Mouse (Mus musculus): ENCODE results near the gene Tmem150a. TPM values are rescaled to one million over a fixed set of nuclear protein-coding genes. Genes with fewer than 3 reads are reported as not detected.

The Tmem150a gene
- total RNA-seq, 2 experiments from 2014 or later = 9.1 to 12.5 TPM

DNA sequence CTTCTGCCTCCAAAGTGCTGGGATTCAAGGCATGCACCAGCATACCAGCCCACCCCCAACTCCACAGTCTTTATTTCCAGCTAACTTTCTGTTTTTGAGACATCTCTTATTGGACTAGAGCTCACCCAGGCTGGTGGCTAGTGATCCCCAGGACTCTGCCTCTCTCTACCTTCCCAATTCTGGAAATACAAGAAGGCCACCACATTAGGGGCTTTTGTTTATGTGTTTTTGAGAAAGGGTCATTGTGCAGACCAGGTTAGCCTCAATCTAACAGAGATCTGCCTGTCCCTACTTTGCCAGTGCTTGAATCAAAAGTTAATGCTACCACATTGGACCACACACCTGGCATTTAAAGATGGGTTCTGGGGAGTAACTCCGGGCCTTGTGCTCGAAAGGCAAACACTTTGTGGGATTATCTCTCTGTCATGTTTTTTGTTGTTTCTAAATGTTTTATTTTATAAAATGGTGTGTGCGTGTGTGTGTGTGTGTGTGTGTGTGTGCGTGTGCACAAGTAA, 12.3 kb downstream of the Tmem150a start:
- intact Hi-C loops (cut with DNase I; ENCODE audit: low total_unique reads) = no loop called here
- no peak for DNase-seq

DNA sequence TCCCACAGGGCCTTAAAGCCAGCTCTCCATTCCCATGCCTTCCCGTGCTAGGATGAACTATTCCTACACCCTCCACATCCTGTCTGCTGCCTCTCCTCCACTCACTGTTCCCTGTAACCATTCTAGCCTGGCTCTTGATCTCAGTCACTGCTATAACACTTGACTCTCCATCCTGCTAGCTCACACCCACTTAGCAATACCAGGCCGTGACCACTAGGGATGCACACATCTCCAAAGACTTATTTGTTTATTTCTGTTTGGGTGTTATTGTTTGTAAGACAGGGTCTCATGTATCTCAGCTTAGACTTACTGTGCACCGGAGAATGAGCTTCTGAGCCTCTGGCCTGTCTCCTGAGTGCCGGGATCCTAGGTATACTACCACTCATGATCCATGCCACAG, 14.3 kb downstream of the Tmem150a start:
- no peak for DNase-seq
- intact Hi-C loops (cut with DNase I; ENCODE audit: low total_unique reads) = no loop called here

DNA sequence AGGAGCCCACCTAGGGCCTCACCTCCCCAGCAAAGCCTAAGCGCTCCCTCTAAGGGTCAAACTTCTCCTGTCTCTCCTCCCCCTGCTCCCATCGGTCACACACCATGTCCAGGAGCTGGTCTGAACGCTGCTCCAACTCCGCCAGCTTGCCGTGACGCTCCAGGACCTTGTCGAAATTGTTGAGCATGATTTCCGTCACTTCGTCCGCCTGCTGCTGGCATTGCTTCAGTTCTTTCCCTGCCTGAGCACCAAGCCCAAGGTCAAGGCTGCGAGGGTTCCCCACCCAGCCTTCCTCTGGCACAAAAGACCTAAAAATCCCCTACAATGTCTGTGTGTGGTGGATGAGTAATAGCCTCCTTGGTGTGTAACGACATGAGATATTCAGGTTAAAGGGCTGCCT, 14.8 kb downstream of the Tmem150a start:
- intact Hi-C loops (cut with DNase I; ENCODE audit: low total_unique reads) = no loop called here
- DNase-seq = no peak

DNA sequence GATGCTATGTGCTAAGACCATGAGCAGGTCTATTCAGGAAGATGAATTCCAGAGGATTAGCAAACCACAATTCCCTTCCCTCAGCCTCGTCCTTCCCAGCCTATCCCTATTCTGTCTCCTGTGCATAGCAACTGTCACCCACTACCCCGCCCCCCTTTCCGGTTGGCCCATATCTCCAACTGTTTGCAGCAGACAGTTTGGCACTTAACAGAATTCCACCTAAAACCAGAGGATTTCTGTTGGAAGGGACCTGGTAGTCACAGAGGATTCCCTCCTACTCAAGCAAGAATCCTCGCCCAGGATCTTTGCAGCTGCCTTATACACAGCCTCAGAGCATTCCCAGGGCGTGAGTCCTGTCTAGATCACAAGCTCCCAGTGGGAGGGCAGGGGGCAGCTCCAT, 15.9 kb downstream of the Tmem150a start:
- peak; percentile 28 for DNase-seq
- intact Hi-C loops (cut with DNase I; ENCODE audit: low total_unique reads) = no loop called here

DNA sequence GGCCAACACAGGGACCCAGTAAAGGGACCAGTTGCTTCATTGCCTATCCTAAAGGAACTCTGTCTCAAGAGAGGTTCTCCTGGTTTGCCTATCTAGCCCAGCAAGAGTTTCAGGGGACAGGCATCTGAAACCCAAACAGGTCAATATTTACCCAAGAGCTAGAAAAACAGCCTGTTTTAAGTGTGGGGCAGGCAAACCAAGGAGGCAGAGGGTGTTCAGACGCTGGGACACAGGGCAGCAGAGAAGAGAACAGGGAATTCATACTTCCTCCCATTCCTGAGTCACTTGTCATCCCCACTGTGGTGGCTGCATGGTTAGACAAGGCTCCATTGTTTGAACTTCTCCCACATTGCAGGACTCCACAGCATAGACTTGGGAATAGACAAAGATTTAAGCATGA, 16.3 kb downstream of the Tmem150a start:
- intact Hi-C loops (cut with DNase I; ENCODE audit: low total_unique reads) = no loop called here
- DNase-seq = no peak

DNA sequence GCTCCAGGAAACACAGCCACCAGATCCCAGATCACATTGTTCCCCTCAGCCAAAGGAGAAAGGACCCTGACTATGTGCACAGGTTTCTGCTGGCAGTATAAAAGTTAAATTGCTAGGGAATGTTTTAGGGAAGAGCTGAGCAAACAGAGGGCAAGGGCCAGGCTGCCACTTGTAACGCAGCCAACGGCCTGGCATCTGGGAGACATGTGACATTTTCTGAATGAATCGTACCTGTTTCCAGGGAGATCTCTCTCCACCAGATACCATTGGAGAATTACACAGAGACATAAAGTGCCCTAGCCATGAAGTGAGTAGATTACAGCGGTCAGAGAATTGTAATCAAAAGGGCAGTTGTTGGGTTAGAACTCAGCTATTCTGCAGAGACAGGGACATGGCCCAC, 17.9 kb downstream of the Tmem150a start:
- intact Hi-C loops (cut with DNase I; ENCODE audit: low total_unique reads) = no loop called here
- DNase-seq = no peak

DNA sequence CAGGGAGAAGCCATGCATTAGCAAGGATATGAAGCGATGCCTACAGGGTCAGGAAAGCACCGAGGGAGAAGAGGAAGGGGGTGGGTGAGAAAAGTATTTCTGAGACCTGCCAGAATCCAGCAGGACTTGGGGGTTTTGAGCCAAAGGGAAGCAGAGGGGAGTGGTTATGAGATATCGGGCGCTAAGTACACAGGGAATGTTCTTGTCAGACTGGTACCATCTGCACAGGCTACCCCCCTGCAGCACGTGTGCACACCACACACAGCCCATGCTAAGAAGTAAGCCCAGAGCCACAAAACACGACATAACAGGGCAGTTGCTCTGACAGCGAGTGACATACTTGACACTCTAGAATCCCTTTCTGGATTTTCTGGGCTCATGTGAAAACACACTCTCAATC, 19.0 kb downstream of the Tmem150a start:
- DNase-seq = no peak
- intact Hi-C loops (cut with DNase I; ENCODE audit: low total_unique reads) = no loop called here

DNA sequence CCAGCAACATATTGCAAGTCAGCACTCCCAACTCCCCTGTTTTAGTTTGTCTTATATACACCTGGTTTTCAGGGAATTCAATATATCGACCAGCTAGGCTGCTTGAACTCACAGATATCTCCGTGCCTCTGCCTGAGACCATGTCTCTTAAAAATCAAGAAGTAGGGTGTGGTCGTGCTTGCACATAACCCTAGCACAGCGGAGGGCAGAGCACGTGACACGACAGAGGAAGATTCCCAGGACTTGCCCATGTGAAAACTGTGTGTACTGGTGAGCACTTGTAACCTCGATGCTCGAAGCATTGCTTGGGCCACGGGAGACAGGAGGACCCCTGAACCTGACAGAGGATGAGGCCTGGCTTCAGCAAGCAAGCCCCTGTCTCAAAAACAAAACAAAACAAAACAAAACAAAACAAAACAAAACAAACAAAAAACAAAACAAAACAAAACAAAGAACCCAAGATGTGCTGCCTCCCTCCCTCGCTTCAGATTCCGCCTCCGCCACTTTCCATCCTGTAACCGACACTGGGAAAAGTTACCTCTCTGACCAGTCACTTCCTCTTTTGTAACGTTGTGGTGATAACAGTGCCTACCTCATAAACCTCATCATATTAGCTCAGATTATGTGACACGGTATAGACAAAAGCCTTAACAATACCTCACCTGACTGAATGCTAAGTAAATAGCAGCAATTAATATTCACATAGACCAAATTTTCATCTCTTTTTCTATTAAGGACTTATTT, 19.7 kb downstream of the Tmem150a start:
- intact Hi-C loops (cut with DNase I; ENCODE audit: low total_unique reads) = no loop called here
- no peak for DNase-seq

DNA sequence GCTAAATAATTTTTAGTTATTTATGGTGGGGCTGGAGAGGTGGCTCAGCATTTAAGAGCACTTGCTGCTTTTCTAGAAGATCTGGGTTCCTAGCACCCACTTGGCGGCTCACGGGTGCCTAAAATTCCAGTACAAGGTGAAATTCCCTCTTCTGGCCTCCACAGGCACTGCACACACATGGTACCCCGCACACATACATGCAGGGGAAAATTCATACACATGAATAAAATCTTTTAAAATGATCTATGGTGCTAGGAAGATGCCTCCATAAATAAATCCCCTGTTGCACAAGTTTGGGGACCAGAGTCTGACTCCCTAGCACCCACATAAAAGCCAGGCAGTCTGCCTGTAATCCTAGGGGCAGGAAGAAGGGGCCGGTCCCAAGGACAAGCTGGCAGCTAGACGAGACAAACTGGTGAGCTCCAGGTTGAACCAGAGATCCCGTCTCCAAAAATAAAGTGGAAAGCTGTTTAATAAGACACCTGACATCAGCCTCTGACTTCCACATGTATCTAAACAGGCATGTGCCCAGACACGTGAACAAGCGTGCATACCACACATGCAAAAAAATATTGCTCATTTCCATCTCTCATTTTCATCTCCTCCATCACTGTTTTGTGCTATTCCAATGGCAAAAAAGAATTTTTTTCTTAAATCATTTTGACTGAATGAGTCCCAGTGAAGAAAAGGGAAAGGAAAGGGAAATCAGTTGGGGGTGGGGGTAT, 23.4 kb downstream of the Tmem150a start:
- DNase-seq = no peak
- intact Hi-C loops (cut with DNase I; ENCODE audit: low total_unique reads) = no loop called here

DNA sequence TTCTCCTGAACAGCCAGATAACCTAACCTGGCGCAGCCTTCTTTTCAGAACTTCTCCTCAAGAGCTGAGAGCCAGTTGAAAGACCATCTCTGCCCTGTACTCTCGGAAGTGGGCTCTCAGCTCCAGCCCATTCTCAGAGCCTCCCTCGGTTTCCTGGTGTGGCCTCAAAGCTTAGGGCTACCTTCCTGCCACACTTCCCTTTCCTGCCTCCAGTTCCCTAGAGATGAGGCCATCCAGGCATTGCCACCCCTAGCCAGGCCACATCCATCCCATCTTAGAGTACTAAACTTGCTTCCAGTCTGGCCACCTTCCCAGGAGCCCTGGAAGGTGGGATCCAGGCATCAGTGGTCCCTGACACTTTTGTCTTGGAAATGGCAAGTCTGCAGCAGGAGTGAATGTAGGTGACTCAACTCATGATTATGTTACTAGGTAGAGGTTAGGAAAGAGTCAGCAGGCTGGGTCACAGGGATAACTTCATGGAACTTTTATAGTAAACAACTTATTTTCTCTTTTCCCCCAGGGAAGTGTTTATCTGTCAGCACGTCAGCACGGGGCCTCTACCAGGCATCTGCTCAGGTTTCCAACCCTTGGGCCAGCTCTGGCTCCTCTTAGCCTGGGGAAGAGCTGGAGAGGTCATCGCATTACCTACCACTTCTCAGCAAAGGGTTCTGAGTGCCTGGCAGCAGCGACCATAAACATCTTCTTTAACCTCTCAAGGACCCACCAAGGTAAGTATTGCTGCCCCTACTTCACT, 24.3 kb downstream of the Tmem150a start:
- DNase-seq = peak; percentile 23
- intact Hi-C loops (cut with DNase I; ENCODE audit: low total_unique reads) = no loop called here

DNA sequence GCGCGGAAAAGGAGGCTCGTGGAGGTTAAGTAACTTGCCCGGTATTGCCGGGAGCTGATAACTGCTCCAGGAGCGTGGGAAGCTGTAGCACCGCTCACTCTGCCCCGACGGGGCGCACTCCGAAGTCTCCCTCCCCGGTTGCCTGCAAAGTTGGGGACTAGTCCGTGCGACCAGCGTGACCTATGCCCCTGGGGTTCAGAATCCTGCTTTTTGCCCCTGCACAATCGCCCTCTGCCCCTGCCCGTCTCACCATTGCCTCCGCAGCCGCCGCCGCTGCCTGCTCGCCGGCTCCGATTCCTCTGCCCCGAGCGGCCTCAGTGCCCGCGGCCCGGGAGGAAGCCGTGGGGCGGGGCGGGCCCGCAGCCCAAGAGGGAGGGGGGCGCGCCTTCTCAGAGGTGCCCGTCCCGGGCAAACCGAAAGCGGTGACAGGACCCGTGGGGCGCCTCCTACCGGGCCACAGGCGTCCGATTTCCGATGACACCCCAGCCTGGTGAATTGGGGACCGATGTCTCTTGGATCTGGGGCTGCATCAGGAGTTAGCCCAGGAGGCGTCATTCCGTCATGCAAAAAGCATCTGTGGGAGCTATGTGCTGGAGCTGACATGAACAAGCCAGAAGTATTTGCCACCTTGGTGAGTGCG, 25.0 kb downstream of the Tmem150a start, which contains the start of gene Vamp5:
Gene Vamp5 (minus strand): TSS at position 338 of the 640 bp plus-strand sequence.
- peak; percentile 86 for DNase-seq
- intact Hi-C loops (cut with DNase I; ENCODE audit: low total_unique reads) = no loop called here

DNA sequence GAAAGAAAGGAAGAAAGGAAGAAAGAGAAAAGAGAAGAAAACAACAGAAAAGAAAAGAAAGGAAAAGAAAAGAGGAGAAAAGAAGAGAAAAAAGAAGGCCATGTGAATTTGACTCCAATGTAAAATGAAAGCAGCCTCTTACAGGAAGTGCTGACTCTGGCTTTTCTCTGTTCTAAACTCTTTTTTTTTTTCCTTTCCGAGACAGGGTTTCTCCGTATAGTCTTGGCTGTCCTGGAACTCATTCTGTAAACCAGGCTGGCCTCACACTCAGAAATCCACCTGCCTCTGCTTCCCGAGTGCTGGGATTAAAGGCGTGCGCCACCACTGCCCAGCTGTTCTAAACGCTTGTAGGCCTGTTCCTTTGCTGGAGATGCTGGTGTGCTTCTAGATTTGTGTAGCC, 27.2 kb downstream of the Tmem150a start:
- intact Hi-C loops (cut with DNase I; ENCODE audit: low total_unique reads) = no loop called here
- no peak for DNase-seq

DNA sequence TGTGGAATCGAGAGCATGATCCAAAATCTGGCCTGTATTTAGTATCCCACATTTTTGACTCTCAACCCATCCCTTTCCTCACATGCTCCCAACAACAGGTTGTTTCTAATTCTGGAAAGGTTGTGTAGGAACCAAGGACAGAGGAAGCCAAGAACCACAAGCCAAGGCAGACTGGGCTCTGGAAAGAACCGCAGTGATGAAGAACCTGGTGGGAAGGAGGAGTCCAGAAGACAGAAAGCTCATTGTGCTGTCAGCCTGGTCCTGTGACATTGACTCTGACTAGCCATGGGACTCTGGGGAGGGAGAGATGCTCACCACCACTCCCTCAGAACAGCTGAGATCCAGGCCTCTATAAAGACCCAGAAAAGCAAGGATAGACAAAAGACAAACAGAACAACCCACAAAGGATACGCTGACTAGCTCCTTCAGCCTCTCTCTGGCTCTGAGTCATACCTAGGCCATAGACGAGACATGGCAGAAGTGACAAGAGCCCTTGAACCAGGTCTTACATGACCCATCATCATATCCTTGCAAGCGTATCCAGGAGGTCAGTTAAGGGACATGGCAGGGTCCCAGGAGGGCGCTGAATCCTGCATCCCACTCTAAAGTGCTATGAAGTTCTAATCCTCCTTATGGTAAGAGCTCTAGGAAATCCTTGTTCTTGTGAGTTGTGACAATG, 28.0 kb downstream of the Tmem150a start:
- intact Hi-C loops (cut with DNase I; ENCODE audit: low total_unique reads) = no loop called here
- no peak for DNase-seq

DNA sequence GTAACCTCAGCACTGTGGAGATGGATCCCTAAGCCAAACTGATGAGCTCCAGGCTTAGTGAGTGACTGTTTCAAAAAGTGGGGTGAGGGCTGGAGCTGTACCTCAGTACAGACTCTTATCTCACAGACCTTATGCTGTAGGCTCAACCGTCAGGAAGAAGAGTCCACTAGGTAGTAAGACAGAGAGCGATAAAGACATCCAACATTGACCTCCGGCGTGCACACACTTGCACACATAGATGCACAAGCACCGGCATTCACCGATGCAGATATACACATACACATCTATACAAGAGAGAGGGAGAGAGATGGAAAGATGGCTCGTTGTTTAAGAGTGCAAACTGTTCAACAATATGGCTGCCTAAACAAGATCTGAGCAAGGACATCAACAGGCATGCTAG, 28.7 kb downstream of the Tmem150a start:
- intact Hi-C loops (cut with DNase I; ENCODE audit: low total_unique reads) = no loop called here
- no peak for DNase-seq

DNA sequence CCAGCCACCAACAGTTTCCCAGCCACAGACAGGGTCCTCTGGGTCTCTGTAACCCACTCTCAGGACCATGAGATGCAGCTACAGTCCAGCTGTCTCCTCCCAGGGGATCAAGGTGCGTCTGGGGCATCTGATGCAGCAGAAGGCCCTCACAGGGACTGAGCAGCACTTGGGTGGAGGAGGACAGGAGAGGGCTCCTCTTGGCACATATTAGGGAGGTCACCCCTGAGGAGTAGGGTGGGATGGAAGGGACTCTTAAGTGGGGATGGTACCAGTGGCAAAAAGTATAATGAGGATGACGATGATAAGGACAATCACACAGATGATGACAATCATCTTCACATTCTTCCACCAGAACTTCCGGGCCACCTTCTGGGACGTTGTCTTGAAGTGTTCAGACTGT, 30.0 kb downstream of the Tmem150a start:
- DNase-seq = no peak
- intact Hi-C loops (cut with DNase I; ENCODE audit: low total_unique reads) = no loop called here

DNA sequence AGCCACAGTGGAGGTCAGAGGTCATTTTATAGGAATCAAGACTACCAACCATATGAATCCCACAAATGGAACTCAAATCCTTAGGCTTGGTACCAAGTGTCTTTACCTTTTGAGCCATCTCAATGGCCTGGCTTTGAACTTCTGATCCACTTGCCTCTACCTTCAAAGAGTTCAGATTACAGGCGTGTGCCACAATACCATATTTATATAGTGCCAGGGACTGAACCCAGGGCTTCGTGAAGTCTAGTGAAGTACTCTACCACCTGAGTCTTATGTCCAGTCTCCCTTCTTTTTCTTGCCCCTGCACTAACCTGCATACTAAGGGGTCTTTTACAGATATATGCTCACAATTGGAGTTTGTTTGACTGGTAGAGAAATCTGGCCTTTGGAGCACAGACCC, 31.3 kb downstream of the Tmem150a start:
- no peak for DNase-seq
- intact Hi-C loops (cut with DNase I; ENCODE audit: low total_unique reads) = no loop called here

DNA sequence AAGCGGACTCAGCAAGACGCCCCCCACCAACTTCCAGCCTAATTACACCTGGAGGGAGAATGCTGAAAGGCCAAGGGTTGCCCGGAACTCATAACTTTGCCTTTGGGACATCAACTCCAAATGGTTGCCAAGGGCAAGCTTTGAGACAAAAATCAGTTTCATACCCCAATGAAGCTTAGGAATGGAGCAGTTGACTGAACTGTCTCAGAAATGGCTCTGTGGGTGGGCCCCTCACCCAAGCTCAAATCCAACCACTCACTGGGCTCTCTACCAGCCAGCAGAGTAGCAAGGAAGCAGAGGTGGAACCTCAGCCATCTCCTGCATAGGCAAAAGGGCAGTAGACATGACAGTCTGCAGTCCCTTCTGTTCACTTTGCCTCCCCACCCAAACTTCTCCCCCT, 32.6 kb downstream of the Tmem150a start:
- no peak for DNase-seq
- intact Hi-C loops (cut with DNase I; ENCODE audit: low total_unique reads) = no loop called here

DNA sequence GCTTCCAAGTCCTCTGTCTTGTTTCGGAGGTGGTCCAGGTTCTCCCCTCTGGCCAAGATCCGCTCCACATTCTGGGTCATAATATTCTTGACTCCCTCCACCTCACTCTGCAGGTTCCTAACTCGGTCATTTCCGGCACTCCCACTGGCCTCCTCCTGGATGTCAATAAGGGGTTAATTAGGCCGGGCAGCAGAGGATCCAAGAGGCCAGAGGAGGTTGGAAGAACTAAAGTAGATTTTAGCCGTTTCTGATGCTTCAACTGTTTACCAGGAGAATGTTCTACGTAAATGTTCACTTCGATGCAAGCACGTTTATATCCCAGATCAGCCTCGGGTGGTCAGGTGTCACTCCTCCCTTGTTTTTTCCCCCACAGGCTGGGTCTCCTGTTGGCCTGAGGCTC, 33.0 kb downstream of the Tmem150a start:
- DNase-seq = no peak
- intact Hi-C loops (cut with DNase I; ENCODE audit: low total_unique reads) = no loop called here

DNA sequence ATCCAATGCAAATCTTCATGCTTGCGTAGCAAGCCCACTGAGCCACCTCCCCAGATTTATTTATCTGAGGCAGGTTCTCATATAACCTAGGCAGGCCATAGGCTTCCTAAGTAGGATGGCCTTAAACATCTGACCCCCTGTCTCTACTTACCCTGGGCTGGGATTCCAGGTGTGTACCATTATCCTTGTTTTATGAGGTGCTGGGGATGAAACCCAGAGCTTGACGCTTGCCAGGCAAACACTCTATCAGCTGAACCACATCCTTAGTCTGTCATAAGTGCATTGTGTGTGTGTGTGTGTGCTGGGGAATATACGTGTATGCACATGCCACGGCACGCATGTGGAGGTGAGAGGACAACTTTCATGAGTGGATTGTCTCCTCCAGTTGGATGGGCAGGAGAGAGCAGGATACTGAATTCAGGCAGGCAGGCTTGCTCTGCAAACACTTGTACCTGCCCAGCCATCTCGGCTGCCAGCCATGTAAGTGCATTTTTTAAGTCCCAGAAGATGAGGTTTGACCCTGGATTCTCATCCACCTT, 33.6 kb downstream of the Tmem150a start:
- DNase-seq = no peak
- intact Hi-C loops (cut with DNase I; ENCODE audit: low total_unique reads) = no loop called here
